Comparison of ENCODE assay signal across 8 mouse cellular contexts in the genomic region with DNA sequence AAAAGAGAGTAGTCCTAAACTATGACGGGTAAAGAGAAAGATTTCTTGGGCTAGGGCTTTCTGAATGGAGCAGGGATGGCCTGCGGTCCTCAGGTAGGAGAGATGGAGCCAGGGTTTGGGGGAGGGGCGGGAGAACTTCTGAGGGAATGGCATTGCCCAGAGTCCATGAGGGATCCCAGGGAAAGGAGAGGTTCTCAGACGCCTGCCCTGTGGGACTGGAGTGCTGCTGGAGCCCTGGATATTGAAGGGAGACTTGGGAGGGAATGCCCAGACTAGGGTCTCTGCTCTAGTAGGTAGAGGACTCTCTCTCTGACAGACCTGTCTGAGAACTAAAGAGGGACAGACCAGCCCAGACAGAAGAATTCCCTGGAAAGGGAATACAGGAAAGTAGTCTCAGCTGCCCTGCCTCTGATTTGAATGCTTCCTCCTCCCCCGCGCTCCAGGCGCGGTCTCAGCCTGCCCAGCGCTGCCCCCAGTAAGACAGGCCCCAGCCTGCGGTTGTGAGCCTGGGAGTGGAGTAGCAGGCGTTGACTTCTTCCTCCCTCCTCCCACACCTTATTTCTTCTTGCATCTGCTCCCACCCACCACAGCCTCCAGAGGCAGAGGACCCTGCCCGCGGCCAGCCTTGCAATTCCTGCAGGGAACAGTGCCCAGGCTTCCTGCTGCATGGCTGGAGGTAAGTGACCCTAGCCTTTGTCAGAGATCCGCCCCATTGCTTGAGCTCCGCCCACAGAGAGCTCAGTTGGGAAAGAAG. TPM values are rescaled to one million over a fixed set of nuclear protein-coding genes. Genes with fewer than 3 reads are reported as not detected.
DNase-seq lines count a peak whose midpoint lies in the region; ATAC-seq lines count a peak whose summit lies in the region.

No protein-coding gene starts in this region.

- no peak overlapping the region for H3K9ac ChIP-seq in forebrain, embryonic 16.5 days (replicated peaks; ENCODE audit: low read depth, low read length)
- no peak overlapping the region for H3K9ac ChIP-seq in hindbrain, embryonic 16.5 days (ENCODE audit: low read depth, low read length)
- H3K9ac ChIP-seq in liver, embryonic 13.5 days, result no peak overlapping the region
- H3K9ac ChIP-seq in neural tube, embryonic 15.5 days (replicated peaks), result no peak overlapping the region

- no peaks in the 10 kb centered on the region for H3K36me3 ChIP-seq in forebrain, embryonic 16.5 days (ENCODE audit: control insufficient read depth, insufficient read depth)
- H3K36me3 ChIP-seq in hindbrain, embryonic 16.5 days (ENCODE audit: control insufficient read depth, insufficient read depth, low read length), result no peaks in the 10 kb centered on the region
- H3K36me3 ChIP-seq in liver, embryonic 13.5 days, result no peaks in the 10 kb centered on the region
- H3K36me3 ChIP-seq in neural tube, embryonic 15.5 days, result no peaks in the 10 kb centered on the region

- no peak overlapping the region for H3K27ac ChIP-seq in forebrain, embryonic 16.5 days (ENCODE audit: low read length)
- H3K27ac ChIP-seq in hindbrain, embryonic 16.5 days (ENCODE audit: low read depth, low read length), result no peak overlapping the region
- H3K27ac ChIP-seq in liver, embryonic 13.5 days, result no peak overlapping the region
- H3K27ac ChIP-seq in neural tube, embryonic 15.5 days (replicated peaks), result no peak overlapping the region

- no peak overlapping the region for H3K4me2 ChIP-seq in forebrain, embryonic 16.5 days (ENCODE audit: low read length)
- H3K4me2 ChIP-seq in hindbrain, embryonic 16.5 days (ENCODE audit: low read length), result peak overlapping the region; percentile 10
- peak overlapping the region; percentile 60 for H3K4me2 ChIP-seq in liver, embryonic 13.5 days
- H3K4me2 ChIP-seq in neural tube, embryonic 15.5 days, result peak overlapping the region; percentile 48

- H3K4me3 ChIP-seq in forebrain, embryonic 16.5 days (replicated peaks; ENCODE audit: low read length), result no peak overlapping the region
- H3K4me3 ChIP-seq in hindbrain, embryonic 16.5 days (ENCODE audit: low read length), result no peak overlapping the region
- peak overlapping the region; percentile 54; the same call in 1 of the 2 replicates for H3K4me3 ChIP-seq in liver, embryonic 13.5 days (replicated peaks)
- H3K4me3 ChIP-seq in neural tube, embryonic 15.5 days (replicated peaks), result no peak overlapping the region

- H3K27me3 ChIP-seq in forebrain, embryonic 16.5 days (replicated peaks; ENCODE audit: control insufficient read depth, insufficient read depth, low read length), result no peaks in the 10 kb centered on the region
- no peaks in the 10 kb centered on the region for H3K27me3 ChIP-seq in hindbrain, embryonic 16.5 days (replicated peaks; ENCODE audit: control insufficient read depth, insufficient read depth, low read length)
- no peaks in the 10 kb centered on the region for H3K27me3 ChIP-seq in liver, embryonic 13.5 days
- no peaks in the 10 kb centered on the region for H3K27me3 ChIP-seq in neural tube, embryonic 15.5 days (replicated peaks)

- H3K4me1 ChIP-seq in forebrain, embryonic 16.5 days (replicated peaks; ENCODE audit: control insufficient read depth, insufficient read depth, low read length), result no peaks in the 10 kb centered on the region
- H3K4me1 ChIP-seq in hindbrain, embryonic 16.5 days (ENCODE audit: control insufficient read depth, insufficient read depth, low read depth, low read length), result no peaks in the 10 kb centered on the region
- H3K4me1 ChIP-seq in liver, embryonic 13.5 days (replicated peaks), result peaks cover 8% of the 10 kb centered on the region; the same call in 1 of the 2 replicates
- 0 out of 2 replicates have a peak, but pooled peaks cover 4% of the 10 kb centered on the region for H3K4me1 ChIP-seq in neural tube, embryonic 15.5 days

- H3K9me3 ChIP-seq in forebrain, embryonic 16.5 days (ENCODE audit: control insufficient read depth, low read length), result no peaks in the 10 kb centered on the region
- no peaks in the 10 kb centered on the region for H3K9me3 ChIP-seq in hindbrain, embryonic 16.5 days (ENCODE audit: control insufficient read depth, low read length)
- no peaks in the 10 kb centered on the region for H3K9me3 ChIP-seq in liver, embryonic 13.5 days (replicated peaks)
- no peaks in the 10 kb centered on the region for H3K9me3 ChIP-seq in neural tube, embryonic 15.5 days (replicated peaks)

- 0 out of 2 replicates have a peak, but pooled peaks have one; percentile 26 for ATAC-seq in forebrain, embryonic 16.5 days
- ATAC-seq in hindbrain, embryonic 16.5 days, result peak; percentile 37; the same call in 1 of the 2 replicates
- ATAC-seq in liver, embryonic 13.5 days (ENCODE audit: low read depth), result peak; percentile 45; the same call in 1 of the 2 replicates
- ATAC-seq in neural tube, embryonic 15.5 days (ENCODE audit: low FRiP score), result no peak
- no peak for ATAC-seq in cerebellum, adult (ENCODE audit: insufficient number of reproducible peaks, low FRiP score, low TSS enrichment)

- DNase-seq in lung, adult 18-20 months, result peak; percentile 64 to 68
- no peak for DNase-seq in lung, postnatal 25 days (ENCODE audit: low spot score)
- no peak for DNase-seq in liver, embryonic 13.5 days
- DNase-seq in thymus, postnatal 0 days (ENCODE audit: low spot score), result no peak

- 22% methylated on average over 15 of the region's 15 CpGs for WGBS in forebrain, embryonic 16.5 days
- 31% methylated on average over 15 of the region's 15 CpGs for WGBS in hindbrain, embryonic 16.5 days
- WGBS in liver, embryonic 13.5 days (ENCODE audit: insufficient replicate concordance), result 27% methylated on average over 15 of the region's 15 CpGs
- WGBS in neural tube, embryonic 15.5 days, result 31% methylated on average over 11 of the region's 15 CpGs

RNA-seq across cellular contexts. Expression of a gene that starts 1.1 kb away (rescaled TPM):
- 1.5 and 1.6 TPM in 2 replicates for polyA plus RNA-seq in forebrain, embryonic 16.5 days (2015; fragmentation: Nextera tagmentation; extraction: Ambion mirVana)
- 1.7 and 2.2 TPM in 2 replicates for polyA plus RNA-seq in hindbrain, embryonic 16.5 days (2015; fragmentation: Nextera tagmentation; extraction: Ambion mirVana)
- polyA plus RNA-seq in liver, embryonic 13.5 days (2015; fragmentation: Nextera tagmentation; extraction: Ambion mirVana), result 0.86 and 0.95 TPM in 2 replicates
- polyA plus RNA-seq in neural tube, embryonic 15.5 days (2015; fragmentation: Nextera tagmentation; extraction: Ambion mirVana), result 1.7 and 3.8 TPM in 2 replicates
- polyA plus RNA-seq in thymus, postnatal 0 days (2015; fragmentation: Nextera tagmentation; extraction: Ambion mirVana), result 5.3 and 6.2 TPM in 2 replicates

RNA-seq across cellular contexts. Expression of a gene that starts 13.0 kb away (rescaled TPM):
- polyA plus RNA-seq in forebrain, embryonic 16.5 days (2015; fragmentation: Nextera tagmentation; extraction: Ambion mirVana), result 35.1 and 41.7 TPM in 2 replicates
- 21.1 and 24.8 TPM in 2 replicates for polyA plus RNA-seq in hindbrain, embryonic 16.5 days (2015; fragmentation: Nextera tagmentation; extraction: Ambion mirVana)
- polyA plus RNA-seq in liver, embryonic 13.5 days (2015; fragmentation: Nextera tagmentation; extraction: Ambion mirVana), result 28.2 and 32.5 TPM in 2 replicates
- 20.3 and 50.6 TPM in 2 replicates for polyA plus RNA-seq in neural tube, embryonic 15.5 days (2015; fragmentation: Nextera tagmentation; extraction: Ambion mirVana)
- 81.2 and 84.1 TPM in 2 replicates for polyA plus RNA-seq in thymus, postnatal 0 days (2015; fragmentation: Nextera tagmentation; extraction: Ambion mirVana)

RNA-seq across cellular contexts. Expression of a gene that starts 19.9 kb away (rescaled TPM):
- 120 and 161 TPM in 2 replicates for polyA plus RNA-seq in forebrain, embryonic 16.5 days (2015; fragmentation: Nextera tagmentation; extraction: Ambion mirVana)
- polyA plus RNA-seq in hindbrain, embryonic 16.5 days (2015; fragmentation: Nextera tagmentation; extraction: Ambion mirVana), result 249 and 292 TPM in 2 replicates
- 0.34 and 0.55 TPM in 2 replicates for polyA plus RNA-seq in liver, embryonic 13.5 days (2015; fragmentation: Nextera tagmentation; extraction: Ambion mirVana)
- polyA plus RNA-seq in neural tube, embryonic 15.5 days (2015; fragmentation: Nextera tagmentation; extraction: Ambion mirVana), result 195 and 223 TPM in 2 replicates
- polyA plus RNA-seq in thymus, postnatal 0 days (2015; fragmentation: Nextera tagmentation; extraction: Ambion mirVana), result 0.40 and 0.55 TPM in 2 replicates

RNA-seq across cellular contexts. Expression of a gene that starts 22.8 kb away (rescaled TPM):
- polyA plus RNA-seq in forebrain, embryonic 16.5 days (2015; fragmentation: Nextera tagmentation; extraction: Ambion mirVana), result 0.19 and 0.61 TPM in 2 replicates
- 0.25 and 0.45 TPM in 2 replicates for polyA plus RNA-seq in hindbrain, embryonic 16.5 days (2015; fragmentation: Nextera tagmentation; extraction: Ambion mirVana)
- polyA plus RNA-seq in liver, embryonic 13.5 days (2015; fragmentation: Nextera tagmentation; extraction: Ambion mirVana), result not detected in 2 replicates
- 0.13 TPM in 1 of 2 replicates, not detected in the other for polyA plus RNA-seq in neural tube, embryonic 15.5 days (2015; fragmentation: Nextera tagmentation; extraction: Ambion mirVana)
- polyA plus RNA-seq in thymus, postnatal 0 days (2015; fragmentation: Nextera tagmentation; extraction: Ambion mirVana), result 0.49 and 0.55 TPM in 2 replicates

RNA-seq across cellular contexts. Expression of a gene that starts 38.7 kb away (rescaled TPM):
- 53.2 and 53.5 TPM in 2 replicates for polyA plus RNA-seq in forebrain, embryonic 16.5 days (2015; fragmentation: Nextera tagmentation; extraction: Ambion mirVana)
- 45.7 and 51.2 TPM in 2 replicates for polyA plus RNA-seq in hindbrain, embryonic 16.5 days (2015; fragmentation: Nextera tagmentation; extraction: Ambion mirVana)
- 15.0 and 17.7 TPM in 2 replicates for polyA plus RNA-seq in liver, embryonic 13.5 days (2015; fragmentation: Nextera tagmentation; extraction: Ambion mirVana)
- polyA plus RNA-seq in neural tube, embryonic 15.5 days (2015; fragmentation: Nextera tagmentation; extraction: Ambion mirVana), result 46.0 and 46.5 TPM in 2 replicates
- polyA plus RNA-seq in thymus, postnatal 0 days (2015; fragmentation: Nextera tagmentation; extraction: Ambion mirVana), result 28.8 and 28.9 TPM in 2 replicates

Comparison
In these comparisons a context has a peak if more than half of its experiments do, and no peak if none do; other contexts are left out.
1. DNase-seq: peak in lung, adult 18-20 months (2 of 2); none in lung, postnatal 25 days (single experiment), liver, embryonic 13.5 days (single experiment) and thymus, postnatal 0 days (single experiment).
2. ATAC-seq: peak in forebrain, embryonic 16.5 days (single experiment), hindbrain, embryonic 16.5 days (single experiment) and liver, embryonic 13.5 days (single experiment); none in neural tube, embryonic 15.5 days (single experiment) and cerebellum, adult (single experiment).
3. RNA of a gene that starts 19.9 kb away (polyA plus RNA-seq): 249 to 292 TPM in hindbrain, embryonic 16.5 days, 195 to 223 TPM in neural tube, embryonic 15.5 days and 120 to 161 TPM in forebrain, embryonic 16.5 days; 0.34 to 0.55 TPM in liver, embryonic 13.5 days and 0.40 to 0.55 TPM in thymus, postnatal 0 days; every median in the first group is over 10 times any median in the second.